Mouse (Mus musculus) heart, embryonic 16.5 days (tissue): Measurements from ENCODE around the gene Mgat3. TPM values are rescaled to one million over a fixed set of nuclear protein-coding genes. Genes with fewer than 3 reads are reported as not detected.

Source experiments
- ATAC-seq: fragments of 200-750 bp; cut with Nextera tagmentation; replicated peaks from 2 replicates; pipeline ENCODE4 v1.8.0; 2017; ENCODE audit warnings: moderate number of reproducible peaks; ENCODE audit not compliant: insufficient read depth, low FRiP score; ENCODE audit errors: extremely low read depth
- H3K27ac ChIP-seq: fragments of 300-500 bp; sonication (generic); 2 replicates; pipeline ENCODE4 v1.5.1; 2014; ENCODE audit warnings: mild to moderate bottlenecking, low read length, control low read depth, moderate library complexity
- H3K27me3 ChIP-seq: fragments of 300-500 bp; sonication (generic); 2 replicates; pipeline ENCODE4 v1.6.1; 2014; ENCODE audit warnings: low read length, mixed read lengths; ENCODE audit not compliant: control insufficient read depth, insufficient read depth
- H3K36me3 ChIP-seq: fragments of 300-500 bp; sonication (generic); 2 replicates; pipeline ENCODE4 v1.6.1; 2014; ENCODE audit not compliant: control insufficient read depth, insufficient read depth
- H3K4me1 ChIP-seq: fragments of 300-500 bp; sonication (generic); 2 replicates; pipeline ENCODE4 v1.6.1; 2014; ENCODE audit warnings: low read length, mixed read lengths; ENCODE audit not compliant: control insufficient read depth, insufficient read depth
- H3K4me2 ChIP-seq: fragments of 300-500 bp; sonication (generic); 2 replicates; pipeline ENCODE4 v1.6.1; 2014; ENCODE audit warnings: low read depth, mild to moderate bottlenecking, control low read depth, low read length
- H3K4me3 ChIP-seq: fragments of 300-500 bp; sonication (generic); 2 replicates; pipeline ENCODE4 v1.5.1; 2014; ENCODE audit warnings: mild to moderate bottlenecking, control low read depth, low read length
- H3K9ac ChIP-seq: fragments of 300-500 bp; sonication (generic); 2 replicates; pipeline ENCODE4 v1.6.1; 2014; ENCODE audit warnings: low read length, control low read depth
- H3K9me3 ChIP-seq: fragments of 300-500 bp; sonication (generic); replicated peaks from 2 replicates; pipeline ENCODE4 v1.6.1; 2016; ENCODE audit warnings: low read length; ENCODE audit not compliant: control insufficient read depth
- WGBS: fragments of 180-500 bp; shearing (Covaris S2); extraction: QIAGEN DNeasy Blood & Tissue Kit; methylation state at CpG from one replicate; pipeline ENCODE4 v1.1.7; 2014; 5-methylcytosine and 5-hydroxymethylcytosine counted together
- polyA plus RNA-seq: library from polyadenylated mRNA; unstranded; fragments of >200 nt; fragmentation: Nextera tagmentation; extraction: Ambion mirVana; gene quantifications from 2 replicates; pipeline ENCODE4 v1.2.1, GENCODE M21; 2015

The Mgat3 gene
- polyA plus RNA-seq, 1 experiment from 2014 or later: 1.3 TPM

DNA sequence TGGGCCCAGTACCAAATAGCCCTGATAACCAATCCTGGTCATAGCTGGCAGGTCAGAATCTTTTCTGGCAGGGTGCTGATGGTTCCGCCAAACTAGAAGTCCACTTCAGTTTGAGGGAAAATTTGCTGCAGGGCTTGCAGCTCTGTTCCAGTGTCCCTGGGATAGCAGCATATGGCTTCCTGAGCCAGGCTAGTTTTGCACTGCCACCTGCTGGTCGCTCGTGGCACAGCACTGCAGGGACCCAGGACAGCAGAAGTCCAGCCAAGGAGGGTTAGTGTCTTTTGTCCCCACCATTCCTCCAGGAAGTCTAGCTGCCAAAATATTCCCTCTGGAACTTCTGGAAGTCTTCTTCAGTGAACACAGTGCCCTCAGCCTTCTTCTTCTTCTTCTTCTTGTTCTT lies 87.2 kb downstream of the Mgat3 start:
- no peak for ATAC-seq
- Histone ChIP-seq H3K4me1 (peaks cover 30% of the 10 kb centered on the region), H3K9ac (no peak overlapping the region), H3K27ac (no peak overlapping the region), H3K27me3 (no peaks in the 10 kb centered on the region), H3K4me2 (no peak overlapping the region), H3K36me3 (peaks cover 27% of the 10 kb centered on the region), H3K4me3 (no peak overlapping the region), H3K9me3 (no peaks in the 10 kb centered on the region)
- 10% methylated on average over 3 of the region's 3 CpGs for WGBS

DNA sequence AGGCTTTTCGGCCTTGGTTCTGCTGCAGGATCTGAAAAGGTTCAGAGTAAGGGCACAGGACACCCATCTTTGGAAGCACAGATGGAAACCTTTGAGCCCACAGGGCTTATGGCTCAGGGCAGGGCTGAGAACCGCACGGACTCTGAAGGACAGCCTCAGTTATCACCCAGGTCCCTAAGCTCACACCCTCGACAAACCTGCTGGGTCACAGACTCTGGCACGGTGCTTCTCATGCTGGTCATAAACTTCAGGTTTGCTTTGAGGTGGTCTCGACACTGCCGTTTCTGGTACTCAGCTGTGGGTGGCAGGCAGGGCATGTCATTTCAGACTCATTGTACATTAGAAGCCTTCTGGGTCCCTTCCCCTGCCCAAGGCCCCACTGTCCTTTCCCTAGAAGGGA lies 87.6 kb downstream of the Mgat3 start:
- H3K4me2 ChIP-seq: no peak overlapping the region
- 83% methylated on average over 7 of the region's 7 CpGs for WGBS

DNA sequence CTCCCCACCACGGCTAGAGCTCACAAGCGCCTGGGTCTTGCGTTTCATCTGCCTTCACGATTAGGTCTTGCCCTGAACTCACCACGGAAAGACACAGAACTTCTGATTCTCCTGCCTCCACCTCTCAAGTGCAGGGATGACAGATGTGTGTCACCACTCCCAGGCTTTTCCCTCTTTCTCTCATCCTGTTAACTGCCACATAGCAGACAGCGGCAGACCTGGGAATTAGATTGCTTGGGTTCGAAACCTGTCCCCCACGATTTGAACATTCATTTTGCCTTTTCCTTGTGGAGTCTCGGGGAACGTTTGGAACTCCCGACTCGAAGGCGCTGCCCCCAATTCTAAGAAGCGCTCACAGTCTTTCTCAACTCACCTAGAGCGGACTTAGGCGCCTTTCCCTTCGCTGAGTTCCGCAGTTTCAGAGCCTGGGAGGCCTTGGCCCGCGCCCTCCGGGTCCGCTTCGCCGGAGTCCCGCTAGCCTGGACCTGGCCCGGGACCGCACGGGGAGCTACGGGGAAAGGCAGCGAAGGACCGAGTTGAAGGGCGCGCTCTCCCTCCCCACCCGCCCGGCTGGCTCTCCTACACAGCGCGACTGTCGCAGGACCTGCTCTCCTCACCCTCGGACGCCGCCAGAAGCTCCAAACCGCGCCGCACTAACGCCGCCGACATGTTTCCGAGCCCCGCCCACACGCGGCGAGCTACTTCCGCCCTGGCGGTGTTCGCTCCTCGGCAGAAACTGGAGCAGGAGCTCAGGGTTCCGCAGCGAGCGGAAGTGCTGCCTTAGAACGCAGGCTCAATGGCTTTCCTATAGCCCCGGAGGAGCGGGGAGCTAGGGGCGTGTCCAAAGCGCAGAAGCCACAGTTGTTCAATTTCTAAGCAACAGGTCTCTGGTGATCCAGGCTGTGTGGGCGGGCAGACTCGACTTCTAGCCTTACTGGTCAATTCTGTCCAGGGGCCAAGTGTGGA lies 90.4 kb downstream of the Mgat3 start, which contains the start of gene Rps19bp1:
Gene Rps19bp1, minus strand, starts transcription at position 706 of the 966 bp plus-strand sequence.
- H3K9ac ChIP-seq: peak within 1 kb of the TSS; percentile 92
- under 1% methylated on average over 66 of the region's 66 CpGs for WGBS
- H3K36me3 ChIP-seq: peaks cover 6% of the 10 kb centered on the region; the same call in 1 of the 2 replicates
- H3K27ac ChIP-seq: peak within 1 kb of the TSS; percentile 73
- peak within 1 kb of the TSS; percentile 93 for H3K4me3 ChIP-seq
- H3K4me2 ChIP-seq: peak within 1 kb of the TSS; percentile 88
- H3K4me1 ChIP-seq: peaks cover 14% of the 10 kb centered on the region
- H3K9me3 ChIP-seq: no peaks in the 10 kb centered on the region
- no peaks in the 10 kb centered on the region for H3K27me3 ChIP-seq
- ATAC-seq: peak; percentile 90

More for the DNA sequence above, 87.6 kb downstream of the Mgat3 start:
- no peaks in the 10 kb centered on the region for H3K9me3 ChIP-seq
- H3K4me3 ChIP-seq: no peak overlapping the region
- peaks cover 30% of the 10 kb centered on the region for H3K4me1 ChIP-seq
- H3K9ac ChIP-seq: no peak overlapping the region
- no peak for ATAC-seq
- H3K27me3 ChIP-seq: no peaks in the 10 kb centered on the region
- no peak overlapping the region for H3K27ac ChIP-seq
- H3K36me3 ChIP-seq: peaks cover 27% of the 10 kb centered on the region

Other genes starting within 250 kb of the Mgat3 start
- 1.4 and 1.7 TPM in 2 replicates for gene Cbx7, start 202.6 kb upstream of the Mgat3 start, polyA plus RNA-seq
- 3.2 and 4.6 TPM in 2 replicates for gene Pdgfb, start 158.7 kb upstream of the Mgat3 start, polyA plus RNA-seq
- 55.4 and 61.2 TPM in 2 replicates for gene Syngr1, start 82.4 kb upstream of the Mgat3 start, polyA plus RNA-seq
- 606 and 610 TPM in 2 replicates for gene Rpl3, start 81.9 kb upstream of the Mgat3 start, polyA plus RNA-seq
- gene Tab1, start 40.6 kb upstream of the Mgat3 start, polyA plus RNA-seq: 29.9 and 33.4 TPM in 2 replicates
- gene Mief1, start 60.3 kb downstream of the Mgat3 start, polyA plus RNA-seq: 26.1 and 30.0 TPM in 2 replicates
- 3.4 TPM in 1 of 2 replicates, not detected in the other for gene AC140267.1, start 62.1 kb downstream of the Mgat3 start, polyA plus RNA-seq
- 81.8 and 84.6 TPM in 2 replicates for gene Atf4, start 81.5 kb downstream of the Mgat3 start, polyA plus RNA-seq
- 35.3 and 35.7 TPM in 2 replicates for gene Rps19bp1, start 90.6 kb downstream of the Mgat3 start, polyA plus RNA-seq
- 0.02 TPM in 1 of 2 replicates, not detected in the other for gene Cacna1i, start 113.5 kb downstream of the Mgat3 start, polyA plus RNA-seq